Mouse (Mus musculus) 3T3-L1 (cell line): ENCODE data around the gene Pars2.

Experiments
- DNase-seq: peaks from one replicate; pipeline ENCODE4 v3.0.0-alpha.2; 2015; ENCODE audit warnings: low read depth, low spot score

The Pars2 gene

GRCm38 (mm10) chr4:106700798-106701197, 49.9 kb downstream of the Pars2 start:
- DNase-seq: no peak

GRCm38 (mm10) chr4:106703956-106704355, 53.1 kb downstream of the Pars2 start:
- no peak for DNase-seq

GRCm38 (mm10) chr4:106704416-106704815, 53.5 kb downstream of the Pars2 start:
- DNase-seq: no peak
